Mouse (Mus musculus) left cerebral cortex, postnatal 25 days (tissue): Measurements from ENCODE around the gene Zfp661. TPM values are rescaled to one million over a fixed set of nuclear protein-coding genes. Genes with fewer than 3 reads are reported as not detected.
"Not testable (repeated sequence)": the region's sequence is repeated elsewhere in the genome, so short reads cannot be mapped to it uniquely, and the experiment has no call there.

Experiments
- DNase-seq, 2 experiments: peaks; one replicate each; pipeline ENCODE4 v3.0.0; 2022; ENCODE audit warnings: low spot score in 2 of 2, mixed read lengths in 1 of 2
- intact Hi-C: fragments of 180-260 bp; cut with DNase I; formaldehyde crosslinking; loops from one replicate; pipeline ENCODE4 v1.15.1; 2025
- total RNA-seq, 2 experiments: library from RNA; stranded (reverse); gene quantifications; 2 replicates each; pipeline ENCODE4 v1.2.3; 2021

Gene Zfp661
- total RNA-seq: 1 to 10 TPM; 7.1 to 7.9 TPM

GRCm38 (mm10) chr2:127586694-127587513 lies at the start of gene Zfp661, which contains the start of gene Mrps5:
Gene Zfp661 (minus strand): TSS chr2:127587094.
Gene Mrps5 (plus strand): TSS chr2:127587222.
- DNase-seq: peak; percentile 81 to 85
- intact Hi-C loops: no loop called here

- DNase-seq: no peak
- intact Hi-C loops: no loop called here
Measured at GRCm38 (mm10) chr2:127635581-127635980, 48.7 kb upstream of the Zfp661 start.

GRCm38 (mm10) chr2:127632601-127633000 lies 45.7 kb upstream of the Zfp661 start:
- intact Hi-C loops: no loop called here
- no peak for DNase-seq

- intact Hi-C loops: no loop called here
- no peak for DNase-seq
Measured at GRCm38 (mm10) chr2:127627990-127628570, 41.2 kb upstream of the Zfp661 start.

- intact Hi-C loops: no loop called here
- peak in 1 of 2 experiments; percentile 44 for DNase-seq
Measured at GRCm38 (mm10) chr2:127627354-127627753, 40.5 kb upstream of the Zfp661 start.

- intact Hi-C loops: no loop called here
Measured at GRCm38 (mm10) chr2:127625659-127626058, 38.8 kb upstream of the Zfp661 start.

GRCm38 (mm10) chr2:127624786-127625185 lies 37.9 kb upstream of the Zfp661 start:
- intact Hi-C loops: no loop called here
- DNase-seq: no peak

More at GRCm38 (mm10) chr2:127625659-127626058, 38.8 kb upstream of the Zfp661 start:
- no peak for DNase-seq

GRCm38 (mm10) chr2:127622065-127622464 lies 35.2 kb upstream of the Zfp661 start:
- no peak for DNase-seq
- intact Hi-C loops: no loop called here

- intact Hi-C loops: no loop called here
- DNase-seq: no peak
Measured at GRCm38 (mm10) chr2:127619311-127619710, 32.4 kb upstream of the Zfp661 start.

GRCm38 (mm10) chr2:127612288-127612687 lies 25.4 kb upstream of the Zfp661 start:
- intact Hi-C loops: no loop called here
- DNase-seq: peak in 1 of 2 experiments; percentile 21

GRCm38 (mm10) chr2:127611386-127611785 lies 24.5 kb upstream of the Zfp661 start:
- intact Hi-C loops: no loop called here
- no peak for DNase-seq

GRCm38 (mm10) chr2:127608986-127609385 lies 22.1 kb upstream of the Zfp661 start:
- no peak for DNase-seq
- intact Hi-C loops: loop anchor here (2.0 to 10.0 kb wide), 3 partner anchors 60 to 236 kb away; no protein-coding TSS in a partner anchor

GRCm38 (mm10) chr2:127608234-127608633 lies 21.3 kb upstream of the Zfp661 start:
- intact Hi-C loops: loop anchor here (2.0 to 10.0 kb wide), 3 partner anchors 61 to 237 kb away; no protein-coding TSS in a partner anchor
- peak in 1 of 2 experiments; percentile 53 for DNase-seq

- no peak for DNase-seq
- intact Hi-C loops: loop anchor here (5.0 to 10.0 kb wide), 2 partner anchors 77 to 240 kb away; no protein-coding TSS in a partner anchor
Measured at GRCm38 (mm10) chr2:127605203-127605602, 18.3 kb upstream of the Zfp661 start.

- DNase-seq: not testable (repeated sequence)
- intact Hi-C loops: loop anchor here (10.0 kb wide), 1 partner anchor 241 kb away; no protein-coding TSS in a partner anchor
Measured at GRCm38 (mm10) chr2:127603383-127603782, 16.5 kb upstream of the Zfp661 start.

GRCm38 (mm10) chr2:127590840-127591239 lies 3.9 kb upstream of the Zfp661 start:
- intact Hi-C loops: no loop called here
- DNase-seq: no peak

GRCm38 (mm10) chr2:127590204-127590603 lies 3.3 kb upstream of the Zfp661 start:
- no peak for DNase-seq
- intact Hi-C loops: no loop called here

- DNase-seq: no peak
- intact Hi-C loops: no loop called here
Measured at GRCm38 (mm10) chr2:127588897-127589296, 2.0 kb upstream of the Zfp661 start.

- intact Hi-C loops: no loop called here
- no peak for DNase-seq
Measured at GRCm38 (mm10) chr2:127587514-127587844, 585 bp upstream of the Zfp661 start.

- peak; percentile 95 to 98 for DNase-seq
- intact Hi-C loops: no loop called here
Measured at GRCm38 (mm10) chr2:127584436-127584858, 2.4 kb downstream of the Zfp661 start.

GRCm38 (mm10) chr2:127573322-127573721 lies 13.6 kb downstream of the Zfp661 start:
- intact Hi-C loops: no loop called here
- no peak for DNase-seq
